Mouse (Mus musculus): ENCODE results near the gene Apoa5.

DNA sequence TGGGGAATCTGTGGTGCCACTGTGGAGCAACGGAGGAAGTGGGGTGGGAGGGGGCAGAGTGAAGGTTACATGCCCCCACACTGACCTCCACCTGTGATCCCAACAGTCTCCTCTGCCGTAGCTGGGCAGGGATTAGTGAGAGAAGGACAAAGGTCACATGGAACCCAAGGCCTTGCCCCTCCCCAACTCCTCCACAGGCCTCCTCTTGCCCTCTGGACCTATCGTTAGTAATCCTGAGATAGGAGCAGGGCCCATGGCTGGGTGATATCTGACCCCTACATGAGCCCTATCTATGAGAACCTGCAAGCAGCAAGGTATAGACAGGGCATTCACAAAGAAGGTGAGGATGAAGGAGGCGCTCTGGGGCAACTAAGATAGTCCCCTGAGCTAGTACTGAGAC lies 32.8 kb upstream of the Apoa5 start:
- TF ChIP-seq CTCF (IDR thresholded peaks at IDR 0.05; ENCODE audit: low read depth) (no peak), EP300 (IDR thresholded peaks at IDR 0.05; ENCODE audit: low read depth) (no peak)
